Mouse (Mus musculus): ENCODE data around the gene Exoc8. TPM values are rescaled to one million over a fixed set of nuclear protein-coding genes. Genes with fewer than 3 reads are reported as not detected.

Gene Exoc8
- 3.0 and 4.3 TPM in 2 replicates for polyA plus RNA-seq (2012; rRNA removed)

DNA sequence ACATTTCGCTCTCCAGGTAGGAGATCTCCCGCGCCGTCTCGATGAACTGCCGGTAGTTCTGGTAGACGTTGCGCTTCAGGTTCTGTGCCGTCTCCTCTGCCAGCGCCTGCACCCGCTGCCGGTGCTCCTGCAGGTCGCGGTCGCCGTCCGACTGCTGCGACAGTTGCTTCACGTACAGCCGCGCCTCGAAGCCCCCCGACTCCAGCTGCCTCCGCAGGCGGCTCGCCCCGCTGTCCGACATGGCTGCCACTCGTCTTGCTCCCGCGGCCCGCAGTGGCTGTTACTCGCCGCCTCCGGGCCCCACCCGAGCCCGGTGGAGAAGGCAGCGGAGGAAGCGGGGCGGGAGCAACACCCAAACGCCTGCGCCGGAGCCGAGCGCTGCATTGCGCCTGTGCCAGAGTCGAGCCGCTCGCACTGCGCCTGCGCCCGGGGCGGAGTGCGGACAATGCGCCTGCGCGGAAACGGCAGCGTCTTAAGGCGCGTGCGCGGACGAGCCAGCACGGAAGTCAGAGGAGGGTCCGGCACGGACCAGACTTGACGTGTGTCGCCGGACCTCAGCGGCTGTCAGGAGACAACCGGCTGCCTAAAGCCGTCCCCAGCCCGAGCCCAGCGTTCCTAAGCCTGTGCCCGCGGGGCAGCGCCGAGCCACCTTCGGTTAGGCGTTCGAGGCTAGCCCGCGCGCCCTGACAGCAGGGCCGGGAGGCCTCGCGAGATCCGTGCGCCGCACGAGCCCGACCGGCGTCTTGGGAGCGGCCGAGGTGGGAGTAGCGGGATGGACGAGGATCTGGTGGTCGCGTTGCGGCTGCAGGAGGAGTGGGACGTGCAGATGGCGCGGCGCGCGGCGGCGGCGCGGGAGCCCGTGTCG lies at the start of gene Exoc8, which contains the start of gene Sprtn:
Gene Exoc8 (minus strand): TSS at position 320 of the 865 bp plus-strand sequence.
Gene Sprtn (plus strand): TSS at position 501 of the 865 bp plus-strand sequence.

DNA sequence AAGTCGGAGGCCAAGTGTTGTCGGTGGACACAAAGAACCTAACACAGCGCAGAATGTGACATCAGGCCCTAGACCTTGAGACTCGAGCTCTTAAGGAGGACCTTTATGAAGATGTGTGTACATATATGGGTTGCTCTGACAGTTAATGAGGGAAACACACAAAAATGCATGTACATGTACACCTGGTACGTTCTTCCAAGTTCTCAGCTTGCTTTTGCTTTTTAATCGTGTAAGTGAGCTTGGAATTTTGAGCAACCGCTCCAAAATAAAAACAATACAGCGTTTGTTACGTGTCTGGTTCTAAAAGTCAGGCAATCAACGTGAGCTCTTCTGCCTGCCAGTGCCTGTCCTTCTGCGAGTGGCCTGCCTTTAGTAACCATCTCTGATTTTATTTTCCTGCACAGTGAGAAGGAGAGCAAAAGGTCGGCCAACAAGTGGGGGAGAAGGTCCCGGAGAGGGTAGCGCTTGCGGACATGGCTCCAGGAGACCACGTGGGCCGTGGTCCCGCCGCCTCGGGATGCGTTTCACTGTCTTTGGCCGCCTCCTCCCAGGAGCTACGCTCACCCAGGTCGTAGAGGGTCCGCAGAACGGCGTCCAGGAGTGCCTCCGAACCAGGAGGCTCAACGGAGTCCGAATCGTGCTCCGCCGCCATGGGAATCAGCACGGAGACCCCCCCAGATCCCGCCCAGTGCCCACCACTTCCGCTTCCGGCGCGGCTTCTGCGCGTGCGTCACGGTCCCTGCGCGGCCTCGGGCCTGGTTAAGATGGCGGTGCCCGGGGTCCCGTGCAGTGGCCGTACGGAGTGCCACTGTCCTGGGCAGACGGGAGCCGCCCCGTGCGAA lies 35.0 kb downstream of the Exoc8 start, which contains the start of the genes Gnpat and 2810004N23Rik:
Gene Gnpat (plus strand): TSS at position 713 of the 842 bp plus-strand sequence.
Gene 2810004N23Rik (minus strand): TSS at position 800 of the 842 bp plus-strand sequence.

Other genes starting within 250 kb of the Exoc8 start
- gene 2310022B05Rik, start 234.3 kb downstream of the Exoc8 start, polyA plus RNA-seq (2012; rRNA removed): 21.7 and 26.5 TPM in 2 replicates
- 5.2 and 6.2 TPM in 2 replicates for gene Ttc13, start 175.7 kb downstream of the Exoc8 start, polyA plus RNA-seq (2012; rRNA removed)
- gene Arv1, start 175.6 kb downstream of the Exoc8 start, polyA plus RNA-seq (2012; rRNA removed): 3.8 and 5.6 TPM in 2 replicates
- gene Fam89a, start 145.9 kb downstream of the Exoc8 start, polyA plus RNA-seq (2012; rRNA removed): 2.8 and 10.2 TPM in 2 replicates
- gene Trim67, start 104.6 kb downstream of the Exoc8 start, polyA plus RNA-seq (2012; rRNA removed): 0.03 and 0.05 TPM in 2 replicates
- gene Gnpat, start 34.7 kb downstream of the Exoc8 start, polyA plus RNA-seq (2012; rRNA removed): 13.7 and 15.2 TPM in 2 replicates
- 4.3 and 4.4 TPM in 2 replicates for gene 2810004N23Rik, start 34.6 kb downstream of the Exoc8 start, polyA plus RNA-seq (2012; rRNA removed)
- 3.0 and 3.6 TPM in 2 replicates for gene Sprtn, start 181 bp upstream of the Exoc8 start, polyA plus RNA-seq (2012; rRNA removed)
- gene Egln1, start 51.6 kb upstream of the Exoc8 start, polyA plus RNA-seq (2012; rRNA removed): 9.9 and 13.9 TPM in 2 replicates
- 7.8 and 8.3 TPM in 2 replicates for gene Tsnax, start 115.3 kb upstream of the Exoc8 start, polyA plus RNA-seq (2012; rRNA removed)
- 0.32 and 0.43 TPM in 2 replicates for gene Disc1, start 156.5 kb upstream of the Exoc8 start, polyA plus RNA-seq (2012; rRNA removed)